Mouse (Mus musculus) kidney, postnatal 25 days (tissue): ENCODE results near the gene Hmg20a.
"Not testable (repeated sequence)": the region's sequence is repeated elsewhere in the genome, so short reads cannot be mapped to it uniquely, and the experiment has no call there.

Experiments used
- DNase-seq, 2 experiments: peaks; one replicate each; pipeline ENCODE4 v3.0.0; 2021; ENCODE audit warnings: mixed read lengths in 2 of 2

Hmg20a gene

GRCm38 (mm10) chr9:56417948-56418737 lies at the start of gene Hmg20a, which contains the start of gene Peak1:
Hmg20a (plus strand) TSS chr9:56418609.
Peak1 (minus strand) TSS chr9:56418067.
- peak; percentile 100 for DNase-seq

DNA sequence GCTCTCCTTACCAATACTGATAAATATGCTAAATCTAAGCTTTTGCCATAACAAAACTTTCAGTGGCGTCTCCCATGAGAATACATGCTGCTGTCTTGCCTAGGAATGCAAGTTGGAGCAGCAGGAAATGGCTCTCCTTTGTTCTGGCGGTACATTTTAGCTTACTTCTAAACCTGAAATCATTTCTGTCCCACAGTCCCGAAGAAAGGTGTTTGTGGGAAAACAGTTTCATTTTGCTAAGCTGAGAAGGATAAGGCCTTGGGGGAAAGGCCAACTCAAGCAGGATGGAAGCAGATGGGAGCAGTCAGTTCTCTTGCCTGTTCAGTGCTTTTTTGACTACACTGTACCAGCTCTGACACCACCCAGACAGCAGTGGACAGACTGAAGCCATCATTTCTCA lies 49.6 kb upstream of the Hmg20a start:
- DNase-seq = no peak

- DNase-seq = no peak
These were observed 47.7 kb upstream of the Hmg20a start for GRCm38 (mm10) chr9:56370710-56371109.

DNA sequence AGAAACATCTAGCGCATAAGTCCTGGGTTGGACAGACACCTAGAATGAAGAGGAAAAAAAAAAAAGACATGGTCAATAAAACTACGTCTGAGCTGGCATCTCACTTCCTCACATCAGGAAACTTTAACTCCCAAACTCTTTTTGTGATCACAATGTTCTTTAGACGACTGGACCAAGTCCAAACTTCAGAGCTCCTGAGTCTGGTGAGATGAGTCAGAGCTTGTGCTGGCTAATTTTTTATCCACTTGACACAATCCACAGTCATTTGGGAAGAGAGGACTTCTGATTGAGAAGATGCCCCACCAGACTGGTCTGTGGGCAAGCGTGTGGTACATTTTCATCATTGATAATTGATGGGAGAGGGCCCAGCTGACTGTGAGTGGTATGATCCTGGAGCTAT lies 44.0 kb upstream of the Hmg20a start:
- DNase-seq = peak in 1 of 2 experiments; percentile 51

- no peak for DNase-seq
These were observed 35.6 kb upstream of the Hmg20a start for GRCm38 (mm10) chr9:56382786-56383185.

GRCm38 (mm10) chr9:56392857-56393256 lies 25.6 kb upstream of the Hmg20a start:
- DNase-seq = no peak

DNA sequence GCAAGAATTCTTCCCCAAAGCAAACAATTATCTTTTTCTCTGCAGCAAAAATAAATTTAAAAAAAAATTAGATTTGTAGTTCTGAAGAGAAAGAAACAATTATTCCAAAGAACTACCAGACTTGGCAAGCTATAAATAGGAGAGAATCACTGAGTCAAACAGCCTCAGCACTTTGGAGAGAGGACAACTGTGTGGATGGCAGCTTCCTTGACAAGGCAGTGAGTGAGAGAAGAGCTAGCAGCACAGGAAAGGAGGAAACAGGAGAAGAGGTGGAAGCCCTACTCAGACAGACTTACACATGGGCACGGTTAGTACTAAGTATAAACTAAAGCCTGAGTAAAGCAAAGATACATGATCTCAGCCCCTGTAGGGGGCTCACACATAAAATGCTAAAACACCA lies 22.1 kb upstream of the Hmg20a start:
- no peak for DNase-seq

- DNase-seq = no peak
These were observed 13.8 kb upstream of the Hmg20a start for GRCm38 (mm10) chr9:56404619-56405018.

DNA sequence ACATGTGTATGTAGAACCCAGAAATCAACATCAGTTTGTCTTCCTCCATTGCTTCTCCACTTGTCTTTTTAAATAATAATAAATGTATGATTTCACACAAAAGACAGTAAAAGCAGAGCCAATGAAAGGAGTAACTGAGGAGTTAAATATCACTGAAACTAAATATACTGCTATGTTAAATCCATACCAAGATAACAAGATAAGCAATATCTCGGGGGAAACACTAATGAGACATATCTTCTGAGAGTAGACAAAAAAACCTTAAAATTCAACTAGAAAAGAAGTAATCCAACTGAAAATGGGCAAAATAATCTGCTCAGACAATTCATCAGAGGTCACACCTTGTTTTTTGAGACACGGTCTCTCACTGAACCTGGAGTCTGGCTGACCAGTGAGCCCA lies 8.5 kb upstream of the Hmg20a start:
- DNase-seq = no peak

DNA sequence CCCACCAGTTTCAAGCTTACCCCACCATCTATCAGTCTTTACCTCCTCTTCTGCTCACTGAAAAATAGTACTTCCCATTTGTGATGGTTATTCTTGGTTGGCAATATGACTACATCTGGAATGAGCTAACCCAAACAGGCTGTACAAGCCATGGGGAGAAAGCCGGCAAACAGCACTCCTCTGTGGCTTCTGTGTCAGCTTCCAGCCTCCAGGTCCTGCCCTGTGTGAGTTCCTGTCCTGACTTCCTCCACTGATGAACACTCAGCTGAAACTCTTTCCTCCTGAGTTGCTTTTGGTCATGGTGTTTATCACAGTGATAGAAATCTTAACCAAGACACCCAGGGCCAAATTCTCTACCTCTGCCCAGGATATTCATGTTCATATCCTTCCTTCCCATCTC lies 5.7 kb upstream of the Hmg20a start:
- DNase-seq = no peak

DNA sequence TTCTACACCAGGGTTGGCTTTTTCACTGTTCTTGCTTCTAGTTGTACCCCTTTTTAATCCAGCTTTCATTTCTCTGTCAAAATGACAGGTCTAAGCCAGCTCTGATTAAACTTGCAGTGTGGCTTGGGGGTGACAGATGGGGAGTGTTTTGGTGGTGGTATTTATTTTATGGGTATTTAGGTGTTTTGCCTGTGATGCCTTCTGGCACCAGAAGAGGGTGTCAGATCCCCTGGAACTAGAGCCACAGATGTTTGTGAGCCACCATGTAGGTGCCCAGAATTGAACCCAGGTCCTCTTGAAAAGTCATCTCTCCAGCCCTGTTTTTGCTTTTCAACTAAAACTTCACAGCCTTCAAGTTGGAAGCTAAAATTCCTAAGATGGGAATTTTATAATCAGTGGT lies 4.1 kb upstream of the Hmg20a start:
- no peak for DNase-seq

DNA sequence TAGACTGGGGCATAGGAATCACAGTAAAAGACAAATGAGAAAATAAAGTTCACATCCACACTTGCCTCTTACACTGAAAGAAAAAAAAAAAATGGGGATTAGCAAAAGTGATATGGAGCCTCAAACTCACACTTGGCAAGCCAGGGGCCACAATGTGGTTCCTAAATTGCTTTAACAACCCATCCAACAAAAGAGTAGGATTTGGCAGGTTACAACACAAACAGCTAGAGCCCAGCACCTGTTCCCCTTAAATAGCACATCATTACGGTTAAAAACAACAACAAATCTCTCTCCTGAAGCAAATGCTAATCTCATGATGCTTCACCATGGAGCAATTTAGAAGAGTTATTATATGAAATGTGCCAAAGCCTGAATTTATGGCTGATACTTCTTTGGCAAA lies 3.0 kb upstream of the Hmg20a start:
- DNase-seq = no peak

DNA sequence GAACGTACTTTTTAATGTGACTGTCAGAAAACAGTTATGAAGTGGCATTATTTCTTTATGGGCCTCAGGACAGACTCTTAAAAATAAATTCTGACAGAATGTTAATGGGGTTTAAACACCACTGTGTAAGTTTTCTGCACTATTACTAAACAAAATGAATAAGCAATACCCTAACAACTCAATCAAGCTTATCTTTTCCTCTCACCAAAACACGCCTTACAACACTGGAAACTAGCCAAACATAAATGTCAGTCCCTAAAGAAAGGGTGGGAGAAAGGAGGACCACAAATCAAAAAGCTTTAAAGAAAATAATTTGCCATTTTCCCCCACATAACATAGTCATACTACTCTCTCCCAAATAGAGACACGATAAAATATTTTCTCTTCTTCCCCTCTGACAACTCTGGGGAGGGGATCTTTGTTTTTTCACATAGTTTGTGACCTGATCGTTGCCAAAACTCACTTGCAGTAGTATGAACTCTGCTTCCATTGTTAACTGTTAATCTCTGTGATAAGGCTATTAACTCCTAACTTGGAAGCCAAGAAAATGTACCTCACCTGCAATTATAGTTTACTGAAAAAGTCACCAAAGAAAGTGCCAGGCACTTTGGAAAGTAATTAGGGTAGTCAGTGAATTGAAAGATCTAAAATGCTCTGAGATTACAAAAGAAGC lies 2.3 kb upstream of the Hmg20a start:
- DNase-seq = no peak

DNA sequence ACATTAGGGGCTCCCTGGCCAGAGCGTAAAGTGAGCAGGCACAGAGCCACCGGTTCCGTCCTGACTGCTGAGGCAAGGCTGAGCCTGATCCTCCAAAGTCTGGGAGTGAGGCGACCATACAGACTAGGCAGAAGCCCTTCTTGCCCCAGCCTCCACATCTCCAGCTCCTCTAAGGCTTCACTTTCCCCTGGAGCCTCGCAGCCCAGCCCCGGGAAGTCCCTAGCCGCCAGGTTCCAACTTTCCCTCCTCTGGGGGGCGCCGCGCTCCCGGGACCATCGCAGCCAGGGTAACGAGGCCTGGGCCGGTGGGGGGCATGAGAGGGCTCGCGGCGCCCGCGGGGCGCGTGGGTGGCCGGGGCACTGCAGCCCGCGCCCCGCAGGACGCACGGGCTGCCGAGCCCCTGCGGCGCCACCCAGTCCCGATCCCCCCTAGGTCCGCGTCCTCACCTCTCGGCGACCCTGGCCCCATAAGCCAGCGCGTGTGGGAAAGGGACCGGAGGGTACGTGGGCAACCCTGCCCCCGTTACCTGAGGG lies 928 bp upstream of the Hmg20a start:
- DNase-seq = peak; percentile 89 to 90

- DNase-seq = peak; percentile 69 to 87
These were observed 380 bp downstream of the Hmg20a start for GRCm38 (mm10) chr9:56418738-56419239.

- no peak for DNase-seq
These were observed 1.8 kb downstream of the Hmg20a start for GRCm38 (mm10) chr9:56420236-56420635.

- no peak for DNase-seq
These were observed 2.6 kb downstream of the Hmg20a start for GRCm38 (mm10) chr9:56420892-56421601.

- DNase-seq = no peak
These were observed 3.6 kb downstream of the Hmg20a start for GRCm38 (mm10) chr9:56421991-56422390.

DNA sequence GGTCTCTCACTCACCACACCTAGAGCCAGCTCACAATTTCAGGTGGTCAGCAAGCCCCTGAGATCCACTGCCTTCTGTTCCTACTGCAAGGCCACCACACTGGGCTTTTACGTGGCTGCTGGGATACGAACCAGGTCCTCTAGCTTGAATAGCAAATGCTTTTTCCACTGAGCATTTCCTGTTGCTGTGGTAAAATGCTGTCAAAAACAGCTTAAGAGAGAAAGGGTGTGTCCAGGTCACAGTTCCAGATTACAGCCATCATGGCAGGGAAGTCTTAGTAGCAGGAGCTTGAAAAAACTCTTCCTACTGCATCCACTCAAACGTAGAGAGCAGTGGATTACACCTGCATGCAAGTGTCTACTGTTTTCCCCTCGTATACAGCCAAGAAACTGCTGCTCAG lies 6.5 kb downstream of the Hmg20a start:
- no peak for DNase-seq

DNA sequence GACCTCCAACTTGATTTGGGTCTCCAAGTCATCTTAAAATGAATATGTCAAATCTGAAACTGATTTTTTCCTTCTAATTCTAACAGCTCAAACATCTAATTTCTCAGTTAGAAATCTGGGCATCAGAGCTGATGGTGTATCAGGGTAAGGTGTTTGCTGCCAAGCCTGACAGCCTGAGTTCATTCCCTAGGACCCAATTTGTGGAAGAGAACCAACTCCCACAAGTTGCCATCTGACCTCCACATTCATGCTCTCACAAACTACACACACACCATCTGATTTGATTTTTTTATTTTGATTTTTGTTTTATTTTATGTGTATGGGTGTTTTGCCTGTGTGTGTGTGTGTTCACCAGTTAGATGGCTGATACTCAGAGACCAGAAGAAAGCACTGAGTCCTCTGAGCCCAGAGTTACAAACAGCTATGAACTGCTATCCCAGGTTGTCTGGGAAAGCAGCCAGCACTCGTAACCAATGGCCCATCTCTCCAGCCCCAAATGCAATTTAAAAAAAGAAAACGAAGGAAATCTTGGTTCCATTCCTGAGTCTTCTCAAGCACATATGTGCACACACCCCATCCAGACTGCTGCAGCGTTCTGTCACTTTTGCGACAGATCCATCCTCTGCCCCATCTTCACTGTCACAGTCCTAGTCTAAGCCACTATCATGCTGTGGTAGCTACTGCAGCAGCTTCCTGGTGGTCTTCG lies 17.6 kb downstream of the Hmg20a start:
- no peak for DNase-seq

DNA sequence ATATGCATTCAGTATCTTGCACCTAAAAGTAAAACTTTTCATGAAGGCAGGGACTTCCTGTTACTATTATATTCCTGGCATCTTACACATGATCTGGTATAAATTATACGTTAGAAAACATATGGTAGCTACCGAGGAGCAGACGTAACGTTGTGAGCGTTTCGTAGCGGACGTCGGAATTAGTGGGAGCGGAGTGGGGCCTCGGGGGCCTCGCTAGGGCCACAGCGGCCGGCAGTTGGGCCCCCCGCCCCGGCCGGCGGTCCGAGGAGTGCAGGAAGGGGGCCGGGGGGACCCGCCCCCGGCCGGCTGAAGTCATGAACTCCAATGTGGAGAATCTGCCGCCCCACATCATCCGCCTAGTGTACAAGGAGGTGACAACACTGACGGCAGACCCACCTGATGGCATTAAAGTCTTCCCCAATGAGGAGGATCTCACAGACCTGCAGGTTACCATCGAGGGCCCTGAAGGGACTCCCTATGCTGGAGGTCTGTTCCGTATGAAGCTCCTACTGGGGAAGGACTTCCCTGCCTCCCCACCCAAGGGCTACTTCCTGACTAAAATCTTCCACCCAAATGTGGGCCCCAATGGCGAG lies 19.0 kb downstream of the Hmg20a start:
- not testable (repeated sequence) for DNase-seq

GRCm38 (mm10) chr9:56439699-56440098 lies 21.3 kb downstream of the Hmg20a start:
- no peak for DNase-seq
